Mouse (Mus musculus) small intestine, adult 2 months (tissue): ENCODE results near the gene Gm10577. TPM values are rescaled to one million over a fixed set of nuclear protein-coding genes. Genes with fewer than 3 reads are reported as not detected.
A peak's percentile ranks its signal among the peaks of the same experiment; 100 is the strongest.

Experiments
- H3K27ac ChIP-seq: fragments of 200-500 bp; 2 replicates; pipeline ENCODE4 v1.5.1; 2012; ENCODE audit warnings: low read depth, low read length, control low read depth, inconsistent platforms; ENCODE audit not compliant: insufficient read depth
- H3K27me3 ChIP-seq: fragments of 200-500 bp; 2 replicates; pipeline ENCODE4 v1.6.1; 2012; ENCODE audit warnings: mild to moderate bottlenecking, moderate library complexity, low read length, inconsistent platforms; ENCODE audit not compliant: control insufficient read depth, insufficient read depth
- H3K36me3 ChIP-seq: fragments of 200-500 bp; 2 replicates; pipeline ENCODE4 v1.6.1; 2012; ENCODE audit warnings: mild to moderate bottlenecking, low read length, control low read depth, inconsistent platforms; ENCODE audit not compliant: control insufficient read depth, insufficient read depth
- H3K4me1 ChIP-seq: fragments of 200-500 bp; 2 replicates; pipeline ENCODE4 v1.6.1; 2012; ENCODE audit warnings: low read length, inconsistent platforms, mixed read lengths; ENCODE audit not compliant: control insufficient read depth, insufficient read depth, insufficient read length
- H3K4me3 ChIP-seq: fragments of 200-500 bp; 2 replicates; pipeline ENCODE4 v1.5.1; 2012; ENCODE audit warnings: low read depth, mild to moderate bottlenecking, control low read depth, inconsistent platforms, low read length, moderate library complexity
- CTCF ChIP-seq: fragments of 200-500 bp; IDR thresholded peaks from 2 replicates; pipeline ENCODE4 v1.5.1; 2012; ENCODE audit warnings: low read depth, mild to moderate bottlenecking, control low read depth, inconsistent platforms, low read length, moderate library complexity, mixed read lengths; ENCODE audit not compliant: insufficient replicate concordance, insufficient read length; ENCODE audit errors: extremely low read depth
- POLR2A ChIP-seq: fragments of 200-500 bp; IDR thresholded peaks from 2 replicates; pipeline ENCODE4 v1.6.1; 2012; ENCODE audit warnings: low read depth, mild to moderate bottlenecking, control low read depth, inconsistent platforms, low read length, moderate library complexity
- WGBS: fragments of 180-500 bp; shearing (Covaris S2); methylation state at CpG from one replicate; pipeline ENCODE4 v1.1.7; 2018; 5-methylcytosine and 5-hydroxymethylcytosine counted together
- polyA plus RNA-seq: library from polyadenylated mRNA; depleted of rRNA; stranded (reverse); fragments of >200 nt; gene quantifications from 2 replicates; pipeline ENCODE4 v1.2.3, GENCODE M21; 2012; rRNA removed

Gene Gm10577
- polyA plus RNA-seq = not detected in 2 replicates

DNA sequence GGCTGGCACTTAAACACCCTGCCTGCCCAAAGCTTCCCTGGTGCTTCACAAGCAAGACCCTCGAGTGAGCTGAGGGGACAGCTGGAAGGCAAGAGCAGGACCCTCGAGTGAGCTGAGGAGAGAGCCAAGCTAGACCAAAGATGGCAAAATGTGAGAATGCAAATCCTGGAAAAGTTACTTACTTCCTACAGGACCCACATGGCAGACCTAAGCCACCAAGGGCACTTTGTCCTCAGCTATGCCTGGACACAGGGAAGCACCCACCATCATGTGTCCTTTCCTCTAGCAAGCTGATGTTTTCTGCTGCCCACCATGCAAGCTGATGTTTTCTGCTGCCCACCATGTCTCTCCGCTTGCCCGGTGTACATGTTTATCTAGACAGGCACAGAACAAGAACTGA, at the start of gene Gm10577:
TSS of gene Gm10577 (minus strand) at position 101 of the 400 bp plus-strand sequence.
- Histone ChIP-seq H3K4me3 (no peak within 1 kb of the TSS), H3K27ac (no peak within 1 kb of the TSS), H3K4me1 (no peaks in the 10 kb centered on the region), H3K36me3 (no peaks in the 10 kb centered on the region), H3K27me3 (no peaks in the 10 kb centered on the region)
- TF ChIP-seq POLR2A (no peak), CTCF (no peak)
- 75% methylated on average over 4 of the region's 4 CpGs for WGBS

DNA sequence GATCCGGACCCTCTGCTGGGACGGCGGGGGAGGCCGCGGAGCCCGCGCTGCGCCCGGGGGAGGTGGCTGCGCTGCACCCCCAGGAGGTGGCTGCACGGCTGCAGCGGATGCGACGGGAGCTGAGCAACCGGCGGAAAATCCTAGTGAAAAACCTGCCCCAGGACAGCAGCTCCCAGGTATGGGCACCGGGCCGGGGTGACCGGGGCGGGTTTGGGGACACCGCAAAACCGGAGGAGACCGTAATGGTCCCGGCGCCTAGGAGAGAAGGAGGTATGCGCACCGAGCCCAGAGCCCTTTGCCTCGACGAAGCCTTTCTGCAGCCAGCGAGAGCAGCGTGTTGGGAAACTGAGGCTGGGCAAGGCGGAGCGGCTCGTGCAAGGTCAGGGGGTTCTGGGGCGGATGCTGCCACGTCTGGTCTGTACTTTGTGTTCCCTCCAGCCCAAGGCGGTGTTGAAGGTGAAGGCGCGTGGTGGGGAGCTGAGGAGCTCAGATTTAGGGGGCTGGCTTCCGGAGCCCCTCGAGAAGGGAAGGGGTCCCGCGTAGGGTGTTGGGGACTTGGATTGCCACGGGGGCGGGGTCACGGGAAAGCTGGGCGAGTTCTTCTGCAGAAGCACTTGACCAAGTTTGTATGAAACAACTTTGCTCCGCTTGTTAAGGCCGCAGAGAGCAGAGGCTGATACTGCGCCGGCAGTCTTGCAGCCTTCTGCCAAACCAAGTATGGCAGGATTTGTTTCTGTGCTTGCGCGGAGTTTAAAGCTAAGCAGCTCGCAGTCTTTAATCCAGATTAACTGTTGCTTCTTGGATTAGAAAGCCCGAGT, 48.9 kb upstream of the Gm10577 start:
- WGBS = 3% methylated on average over 55 of the region's 55 CpGs
- no peak for TF ChIP-seq POLR2A
- TF ChIP-seq CTCF = no peak
- H3K27ac ChIP-seq = no peak overlapping the region

DNA sequence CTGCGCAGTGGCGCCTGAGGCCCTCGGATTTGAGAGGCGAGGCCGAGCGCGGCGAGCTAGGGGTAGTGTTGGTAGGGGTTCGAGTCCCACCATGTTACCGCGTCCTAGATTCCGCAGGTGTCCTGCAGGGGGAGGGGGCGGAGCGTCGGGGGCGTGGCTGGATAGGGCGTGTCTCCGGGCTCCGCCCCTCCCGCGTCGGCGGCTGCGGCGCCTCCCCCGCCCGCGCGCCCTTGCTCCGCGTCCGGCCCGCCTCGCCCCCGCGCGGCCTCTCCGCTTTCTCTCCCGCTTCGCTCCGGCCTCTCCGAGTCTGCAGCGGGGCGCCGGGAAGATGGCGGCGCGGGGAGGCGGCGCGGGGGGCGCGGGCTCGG, 48.3 kb upstream of the Gm10577 start, which contains the start of gene Raver2:
TSS of gene Raver2 (plus strand) at position 198 of the 368 bp plus-strand sequence.
- Histone ChIP-seq H3K4me1 (peaks cover 9% of the 10 kb centered on the region), H3K4me3 (peak within 1 kb of the TSS; percentile 61), H3K27me3 (peaks cover 17% of the 10 kb centered on the region), H3K36me3 (no peaks in the 10 kb centered on the region), H3K27ac (no peak within 1 kb of the TSS)
- TF ChIP-seq POLR2A (no peak), CTCF (no peak)
- 4% methylated on average over 51 of the region's 54 CpGs for WGBS

More for the DNA sequence above, 48.9 kb upstream of the Gm10577 start:
- Histone ChIP-seq H3K4me3 (peak overlapping the region; percentile 61), H3K27me3 (peaks cover 17% of the 10 kb centered on the region), H3K36me3 (no peaks in the 10 kb centered on the region), H3K4me1 (peaks cover 9% of the 10 kb centered on the region)

DNA sequence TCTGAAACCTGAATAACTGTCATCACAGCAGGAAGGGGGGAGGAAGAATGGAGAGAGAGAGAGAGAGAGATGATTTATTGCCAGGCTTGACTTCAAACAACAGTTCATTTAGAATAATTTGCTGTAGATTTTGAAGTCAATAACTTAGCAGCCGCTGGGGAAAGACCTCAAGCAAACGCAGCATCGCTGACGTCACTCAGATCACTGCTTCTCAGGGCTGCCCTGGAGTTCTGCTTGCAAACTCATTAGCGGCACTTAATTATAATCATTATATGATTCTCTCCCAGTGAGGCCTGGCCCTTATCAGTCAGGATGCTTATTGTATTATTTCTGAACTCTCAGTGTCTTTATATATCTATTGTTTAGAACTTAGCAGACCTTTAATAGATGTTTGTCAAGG, 45.9 kb upstream of the Gm10577 start:
- peaks cover 9% of the 10 kb centered on the region for H3K4me1 ChIP-seq
- TF ChIP-seq POLR2A = no peak
- TF ChIP-seq CTCF = no peak
- no peak overlapping the region for H3K4me3 ChIP-seq
- no peak overlapping the region for H3K27ac ChIP-seq
- H3K36me3 ChIP-seq = no peaks in the 10 kb centered on the region
- H3K27me3 ChIP-seq = peaks cover 17% of the 10 kb centered on the region
- WGBS = 35% methylated on average over 5 of the region's 5 CpGs

DNA sequence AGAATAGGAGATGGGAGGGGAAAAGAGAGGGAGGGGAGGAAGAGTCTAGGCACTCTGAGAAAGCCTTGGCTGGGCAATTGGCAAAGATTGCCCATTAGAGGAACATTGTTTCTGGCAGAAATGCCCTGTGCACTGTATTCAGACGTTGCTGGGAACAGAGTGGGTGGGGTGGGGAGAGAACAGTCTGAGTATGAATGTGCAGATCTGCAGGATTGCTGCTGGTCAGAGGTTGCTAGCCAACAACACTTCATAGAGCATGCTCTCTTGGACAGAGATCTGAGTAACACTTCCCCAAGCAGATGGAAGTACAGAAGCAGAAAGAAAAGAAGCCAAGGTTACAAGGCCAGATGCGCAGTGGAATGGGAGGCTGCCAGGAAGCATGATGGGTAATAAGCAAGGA, 41.6 kb upstream of the Gm10577 start:
- Histone ChIP-seq H3K27ac (no peak overlapping the region), H3K27me3 (no peaks in the 10 kb centered on the region), H3K4me1 (no peaks in the 10 kb centered on the region), H3K36me3 (no peaks in the 10 kb centered on the region), H3K4me3 (no peak overlapping the region)
- 48% methylated on average over 2 of the region's 2 CpGs for WGBS
- TF ChIP-seq CTCF = no peak
- no peak for TF ChIP-seq POLR2A

DNA sequence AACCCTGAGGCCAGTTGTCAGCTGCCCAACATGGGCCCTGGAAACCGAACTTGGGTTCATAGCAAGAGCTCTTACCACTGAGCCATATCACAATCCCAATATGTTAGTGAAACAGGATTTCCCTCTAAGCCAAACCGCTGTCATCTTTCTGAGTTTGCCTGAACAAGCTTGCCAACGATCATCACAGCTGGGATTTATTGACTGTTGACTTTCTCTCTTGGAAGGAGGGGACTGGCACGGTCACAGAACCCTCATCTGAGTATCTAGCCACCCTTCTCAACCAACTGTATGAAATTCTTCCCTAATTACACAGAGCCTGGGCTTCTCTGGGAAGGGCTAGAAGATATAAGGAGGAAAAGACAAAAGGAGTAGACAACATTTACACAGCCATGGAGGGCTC, 26.1 kb upstream of the Gm10577 start:
- H3K4me1 ChIP-seq = no peaks in the 10 kb centered on the region
- TF ChIP-seq CTCF (no peak), POLR2A (no peak)
- no peak overlapping the region for H3K27ac ChIP-seq
- H3K27me3 ChIP-seq = no peaks in the 10 kb centered on the region
- no peaks in the 10 kb centered on the region for H3K36me3 ChIP-seq
- WGBS = 34% methylated on average over 4 of the region's 4 CpGs
- no peak overlapping the region for H3K4me3 ChIP-seq

DNA sequence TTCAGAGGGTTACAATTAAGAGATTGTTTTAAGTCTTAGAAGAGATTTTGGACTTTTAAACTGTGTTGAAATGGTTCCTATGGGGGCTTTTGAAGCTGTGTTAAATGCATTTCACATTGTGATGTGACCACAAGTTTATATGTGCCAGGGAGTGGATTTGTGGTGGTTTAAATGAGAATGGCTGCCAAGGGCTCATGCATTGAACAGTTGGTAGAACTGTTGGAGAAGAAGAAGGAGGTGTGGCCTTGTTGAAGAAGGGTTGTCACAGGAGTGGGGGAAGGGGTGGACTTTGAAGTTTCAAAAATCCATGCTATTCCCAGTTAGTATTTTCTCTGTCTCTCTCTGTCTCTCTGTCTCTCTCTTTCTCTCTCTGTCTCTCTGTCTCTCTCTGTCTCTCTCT, 23.7 kb upstream of the Gm10577 start:
- Histone ChIP-seq H3K27me3 (no peaks in the 10 kb centered on the region), H3K27ac (no peak overlapping the region), H3K4me1 (no peaks in the 10 kb centered on the region), H3K4me3 (no peak overlapping the region), H3K36me3 (no peaks in the 10 kb centered on the region)
- TF ChIP-seq CTCF (no peak), POLR2A (no peak)

DNA sequence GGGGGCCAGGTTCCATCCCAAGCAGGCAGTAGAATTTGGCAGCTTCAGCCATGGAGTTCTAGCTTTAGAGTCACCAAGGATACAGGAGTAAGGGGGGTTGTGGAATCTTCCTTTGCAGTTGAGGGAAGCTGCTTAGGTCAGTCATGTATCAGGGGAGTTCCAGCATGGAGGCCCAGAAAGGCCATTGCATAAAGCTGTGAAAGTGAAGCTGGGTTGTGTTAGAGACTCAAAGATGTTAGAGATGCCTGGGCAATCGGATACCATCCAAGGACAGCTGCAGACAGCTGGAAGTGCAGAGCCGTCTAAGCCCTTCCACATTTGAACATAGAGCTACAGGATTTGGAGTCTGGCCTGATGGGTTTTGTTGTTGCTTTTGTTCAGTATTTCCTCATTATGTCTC, 23.2 kb upstream of the Gm10577 start:
- Histone ChIP-seq H3K27me3 (no peaks in the 10 kb centered on the region), H3K36me3 (no peaks in the 10 kb centered on the region), H3K4me1 (no peaks in the 10 kb centered on the region), H3K27ac (no peak overlapping the region), H3K4me3 (no peak overlapping the region)
- 84% methylated on average over 2 of the region's 2 CpGs for WGBS
- TF ChIP-seq CTCF = no peak
- no peak for TF ChIP-seq POLR2A
